Mouse (Mus musculus): Measurements from ENCODE around the gene Olfr1281.
"Not testable (repeated sequence)": the region's sequence is repeated elsewhere in the genome, so short reads cannot be mapped to it uniquely, and the experiment has no call there.

Gene Olfr1281

GRCm38 (mm10) chr2:111326220-111326619, at the start of gene Olfr1281:
Olfr1281 (plus strand) TSS chr2:111326520.
- in situ Hi-C loops (cut with MboI; ENCODE audit: low sequenced_read_pairs), result no loop called here

GRCm38 (mm10) chr2:111289836-111290235, 36.5 kb upstream of the Olfr1281 start, which contains the start of gene Olfr1278:
Olfr1278 (plus strand) TSS chr2:111290136.
- in situ Hi-C loops (cut with MboI; ENCODE audit: low sequenced_read_pairs), result no loop called here

DNA sequence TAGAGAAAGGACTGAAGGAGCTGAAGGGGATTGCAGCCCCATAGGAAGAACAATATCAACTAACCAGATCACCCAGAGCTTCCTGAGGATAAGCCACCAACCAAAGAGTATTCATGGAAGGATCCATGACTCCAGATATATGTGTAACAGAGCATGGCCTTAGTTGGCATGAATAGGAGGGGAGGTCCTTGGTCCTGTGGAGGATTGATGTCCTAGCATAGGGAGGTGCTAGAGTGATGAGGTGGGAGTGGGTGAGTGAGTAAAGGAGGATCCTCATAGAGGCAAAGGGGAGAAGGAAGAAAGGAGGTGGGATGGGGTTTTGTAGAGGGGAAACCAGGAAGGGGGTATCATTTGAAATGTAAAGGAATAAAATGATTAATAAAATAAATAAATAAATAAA, 27.8 kb upstream of the Olfr1281 start:
- in situ Hi-C loops (cut with MboI; ENCODE audit: low sequenced_read_pairs), result no loop called here

DNA sequence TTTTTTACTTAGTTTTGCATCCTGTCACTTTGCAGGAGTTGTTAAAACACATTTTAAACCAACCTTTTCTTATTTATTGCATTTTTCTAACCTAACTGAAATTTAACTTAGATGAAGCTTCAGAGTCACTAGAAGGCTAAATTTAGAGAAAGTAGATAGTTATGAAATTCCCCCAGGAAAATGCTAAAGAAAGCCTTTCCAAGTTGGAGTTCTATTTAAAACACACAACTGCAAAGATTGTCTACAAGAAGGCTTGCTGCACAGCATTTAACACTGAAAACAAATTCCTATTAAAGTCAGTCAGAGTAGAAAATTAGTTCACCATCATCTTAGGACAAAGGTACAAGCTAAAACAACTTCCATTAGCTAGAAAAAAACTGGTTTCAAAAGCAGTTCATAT, 25.9 kb upstream of the Olfr1281 start, which contains the start of gene Olfr1279:
Gene Olfr1279 (plus strand): TSS at position 262 of the 400 bp plus-strand sequence.
- in situ Hi-C loops (cut with MboI; ENCODE audit: low sequenced_read_pairs), result no loop called here

- in situ Hi-C loops (cut with MboI; ENCODE audit: low sequenced_read_pairs), result no loop called here
Measured at GRCm38 (mm10) chr2:111313717-111314116, 12.6 kb upstream of the Olfr1281 start, which contains the start of gene Olfr1280. Olfr1280 (plus strand) TSS chr2:111314017.

DNA sequence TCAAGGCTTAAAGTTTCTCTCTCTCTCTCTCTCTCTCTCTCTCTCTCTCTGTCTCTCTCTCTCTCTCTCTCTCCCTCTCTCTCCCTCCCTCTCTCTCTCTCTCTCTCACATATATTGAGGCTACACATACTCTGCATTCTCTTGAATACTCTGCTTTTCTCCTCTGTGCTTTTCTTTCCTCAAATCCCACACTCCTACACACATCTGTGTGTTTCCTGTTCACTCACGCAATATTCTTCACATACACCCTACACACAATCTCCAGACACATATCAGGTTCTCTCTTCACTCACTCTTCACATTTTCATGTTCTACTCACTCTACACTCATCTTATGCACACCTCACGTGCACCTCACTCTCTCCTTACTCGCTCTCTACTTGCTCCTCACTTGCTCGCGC, 7.4 kb downstream of the Olfr1281 start:
- in situ Hi-C loops (cut with MboI; ENCODE audit: low sequenced_read_pairs), result not testable (repeated sequence)

DNA sequence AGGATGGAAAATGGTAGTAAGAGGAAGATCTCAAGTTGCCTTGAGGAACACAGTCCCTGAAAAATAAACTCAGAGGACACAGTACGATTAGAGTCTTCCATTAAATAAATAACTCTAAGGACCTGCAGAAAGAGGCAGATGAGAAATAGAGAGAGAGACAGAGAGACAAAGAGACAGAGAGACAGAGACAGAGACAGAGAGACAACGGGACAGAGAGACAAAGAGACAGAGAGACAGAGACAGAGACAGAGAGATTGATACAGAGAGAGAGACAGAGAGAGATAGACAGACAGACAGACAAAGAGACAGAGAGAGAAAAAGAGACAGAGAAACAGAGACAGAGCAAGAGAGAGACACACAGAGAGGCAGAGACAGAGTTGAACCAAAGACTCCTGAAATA, 9.7 kb downstream of the Olfr1281 start, which contains the start of gene Olfr1282:
Gene Olfr1282 (minus strand): TSS at position 101 of the 400 bp plus-strand sequence.
- in situ Hi-C loops (cut with MboI; ENCODE audit: low sequenced_read_pairs), result no loop called here

DNA sequence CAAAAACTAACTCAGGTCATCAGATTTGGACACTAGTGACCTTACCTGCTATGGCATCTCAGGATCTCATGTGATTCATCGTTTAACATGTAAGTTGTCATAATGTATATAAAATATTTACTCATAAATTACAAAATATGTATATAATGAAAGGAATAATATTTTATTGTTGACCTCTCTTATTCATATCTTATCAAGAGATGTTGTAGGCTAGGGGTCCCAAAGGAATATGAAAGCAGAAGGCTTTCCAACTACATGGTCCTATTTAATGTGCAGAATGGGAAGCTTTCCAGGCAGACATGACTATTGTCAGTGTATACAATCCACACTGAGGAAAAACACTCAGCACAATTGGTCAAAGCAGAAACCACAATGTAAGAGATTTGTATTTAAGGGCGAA, 40.2 kb downstream of the Olfr1281 start, which contains the start of gene Olfr1283:
Gene Olfr1283 (plus strand): TSS at position 301 of the 400 bp plus-strand sequence.
- in situ Hi-C loops (cut with MboI; ENCODE audit: low sequenced_read_pairs), result no loop called here

GRCm38 (mm10) chr2:111375222-111375621, 48.9 kb downstream of the Olfr1281 start, which contains the start of gene Olfr1284:
Olfr1284 (plus strand) TSS chr2:111375522.
- in situ Hi-C loops (cut with MboI; ENCODE audit: low sequenced_read_pairs), result no loop called here
